Mouse (Mus musculus): Measurements from ENCODE around the gene Clec12b.

GRCm38 (mm10) chr6:129399945-129400344 is 14.3 kb upstream of the Clec12b start:
- TF ChIP-seq POLR2A (IDR thresholded peaks at IDR 0.05; ENCODE audit: extremely low read depth, insufficient read depth, low read length) = no peak
- no peak for TF ChIP-seq CTCF (IDR thresholded peaks at IDR 0.05; ENCODE audit: extremely low read depth, insufficient read depth, low read length)

All from cortical plate, adult 2 months (tissue).